Mouse (Mus musculus) ovary, adult 18-20 months (tissue): ENCODE results near the gene Aldh6a1.
A peak's percentile ranks its signal among the peaks of the same experiment; 100 is the strongest.

Source experiments
- DNase-seq: peaks from one replicate; pipeline ENCODE4 v3.0.0; 2022; ENCODE audit warnings: low spot score, mixed read lengths

The Aldh6a1 gene

GRCm38 (mm10) chr12:84450718-84451646 is at the start of gene Aldh6a1, which contains the start of gene Lin52:
Gene Aldh6a1, minus strand, starts transcription at chr12:84451004.
Gene Lin52, plus strand, starts transcription at chr12:84451422.
- peak; percentile 98 for DNase-seq

- DNase-seq: no peak
Observed at GRCm38 (mm10) chr12:84496795-84497194, 46.0 kb upstream of the Aldh6a1 start.

GRCm38 (mm10) chr12:84487324-84488056 is 36.7 kb upstream of the Aldh6a1 start:
- DNase-seq: no peak

GRCm38 (mm10) chr12:84482778-84483585 is 32.2 kb upstream of the Aldh6a1 start:
- DNase-seq: no peak

GRCm38 (mm10) chr12:84481251-84481650 is 30.4 kb upstream of the Aldh6a1 start:
- DNase-seq: no peak

- no peak for DNase-seq
Observed at GRCm38 (mm10) chr12:84478937-84479336, 28.1 kb upstream of the Aldh6a1 start.

- no peak for DNase-seq
Observed at GRCm38 (mm10) chr12:84468701-84469100, 17.9 kb upstream of the Aldh6a1 start.

GRCm38 (mm10) chr12:84462856-84463255 is 12.1 kb upstream of the Aldh6a1 start:
- no peak for DNase-seq

- no peak for DNase-seq
Observed at GRCm38 (mm10) chr12:84461416-84461815, 10.6 kb upstream of the Aldh6a1 start.

- DNase-seq: no peak
Observed at GRCm38 (mm10) chr12:84459845-84460244, 9.0 kb upstream of the Aldh6a1 start.

GRCm38 (mm10) chr12:84456911-84457310 is 6.1 kb upstream of the Aldh6a1 start:
- DNase-seq: no peak

- no peak for DNase-seq
Observed at GRCm38 (mm10) chr12:84451801-84452200, 997 bp upstream of the Aldh6a1 start.

GRCm38 (mm10) chr12:84450351-84450717 is 470 bp downstream of the Aldh6a1 start:
- DNase-seq: peak; percentile 33

GRCm38 (mm10) chr12:84449887-84450286 is 917 bp downstream of the Aldh6a1 start:
- DNase-seq: no peak

GRCm38 (mm10) chr12:84448181-84448580 is 2.6 kb downstream of the Aldh6a1 start:
- DNase-seq: no peak

- DNase-seq: no peak
Observed at GRCm38 (mm10) chr12:84447386-84447785, 3.4 kb downstream of the Aldh6a1 start.

- no peak for DNase-seq
Observed at GRCm38 (mm10) chr12:84442526-84442925, 8.3 kb downstream of the Aldh6a1 start.

- DNase-seq: no peak
Observed at GRCm38 (mm10) chr12:84438697-84439096, 12.1 kb downstream of the Aldh6a1 start.

GRCm38 (mm10) chr12:84429825-84430224 is 21.0 kb downstream of the Aldh6a1 start:
- DNase-seq: no peak

GRCm38 (mm10) chr12:84423990-84424389 is 26.8 kb downstream of the Aldh6a1 start:
- DNase-seq: no peak

- no peak for DNase-seq
Observed at GRCm38 (mm10) chr12:84417605-84417922, 33.2 kb downstream of the Aldh6a1 start.
